Mouse (Mus musculus): ENCODE measurements around the gene Ly6c1. TPM values are rescaled to one million over a fixed set of nuclear protein-coding genes. Genes with fewer than 3 reads are reported as not detected.
"Not testable (repeated sequence)": the region's sequence is repeated elsewhere in the genome, so short reads cannot be mapped to it uniquely, and the experiment has no call there.

Gene Ly6c1
- polyA plus RNA-seq (2012; rRNA removed), result 174 and 251 TPM in 2 replicates

DNA sequence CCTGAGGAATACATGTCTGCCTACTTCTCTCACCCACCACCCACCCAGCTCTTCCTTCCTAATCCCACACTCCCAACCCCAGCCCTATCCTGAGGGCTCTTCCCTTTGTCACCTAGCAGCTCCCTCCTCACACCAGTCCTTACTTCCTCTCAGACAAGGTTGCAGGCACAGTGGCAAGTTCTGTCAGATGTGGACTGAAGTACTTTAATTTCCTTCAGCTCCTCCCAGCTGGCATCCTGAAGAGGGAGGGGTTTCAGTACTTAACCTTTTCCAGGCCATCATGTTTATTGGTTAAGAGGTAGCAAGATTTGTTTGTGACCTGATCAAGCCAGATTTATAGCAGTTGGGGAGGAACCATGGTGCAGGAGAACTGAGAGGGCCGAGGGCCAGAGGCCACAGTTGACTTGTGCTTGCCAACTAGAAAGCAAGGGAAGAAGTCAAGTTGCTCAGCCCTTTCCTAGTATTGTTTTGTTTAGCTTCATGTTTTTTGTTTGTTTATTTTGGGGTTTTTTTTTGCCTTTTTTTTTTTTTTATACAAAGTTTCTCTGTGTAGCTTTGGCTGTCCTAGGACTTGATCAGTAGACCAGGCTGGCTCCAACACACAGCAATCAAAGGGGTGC, at the start of gene Ly6c1:
Ly6c1 (minus strand) TSS at position 189 of the 620 bp plus-strand sequence.
- not testable (repeated sequence) for DNase-seq (ENCODE audit: extremely low spot score in 1 of 2, low spot score in 1 of 2)

- peak in 1 of 2 experiments; percentile 22 for DNase-seq (ENCODE audit: extremely low spot score in 1 of 2, low spot score in 1 of 2)
These were observed 39.4 kb upstream of the Ly6c1 start for GRCm38 (mm10) chr15:75088041-75088440.

DNA sequence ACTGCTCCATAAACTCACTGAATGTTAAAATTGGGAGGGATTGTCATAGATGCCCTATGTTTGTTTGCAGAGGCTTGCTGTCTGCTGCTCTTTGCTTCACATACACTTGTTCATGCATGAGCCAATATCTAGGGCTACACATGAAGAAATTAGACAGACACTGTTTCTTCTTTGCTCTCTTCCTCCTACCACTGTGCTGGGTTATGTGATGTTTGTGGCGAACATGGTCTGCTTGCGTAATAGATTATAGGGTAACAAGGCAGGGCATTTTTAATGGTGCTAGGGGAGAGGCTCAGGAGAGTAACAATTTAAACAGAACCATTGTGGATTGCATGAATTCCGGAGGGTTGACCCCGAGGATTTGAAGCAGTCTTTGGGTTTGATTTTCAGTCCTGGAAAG, 21.3 kb upstream of the Ly6c1 start:
- DNase-seq (ENCODE audit: extremely low spot score in 1 of 2, low spot score in 1 of 2), result no peak

GRCm38 (mm10) chr15:75062030-75062574, 13.5 kb upstream of the Ly6c1 start:
- DNase-seq (ENCODE audit: extremely low spot score in 1 of 2, low spot score in 1 of 2), result peak in 1 of 2 experiments; percentile 73

DNA sequence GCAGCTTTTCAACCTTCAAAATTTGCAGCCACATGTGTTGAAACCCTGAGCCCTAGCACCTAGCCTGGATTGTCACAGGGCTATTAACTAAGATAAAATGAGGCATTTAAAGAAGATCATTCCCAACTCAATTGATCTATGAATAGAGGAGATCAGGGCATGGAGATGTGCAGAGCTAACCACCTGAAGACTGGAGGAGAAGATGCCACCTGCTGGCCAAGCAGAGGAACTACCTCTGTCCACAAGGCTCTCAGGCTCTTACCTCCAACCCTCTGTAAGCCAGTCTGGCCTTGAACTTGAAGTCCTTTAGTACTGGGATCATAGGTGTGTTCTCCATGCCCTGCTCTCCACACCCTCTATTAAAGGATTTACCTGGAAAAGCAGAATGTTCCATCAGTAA, 11.9 kb upstream of the Ly6c1 start:
- DNase-seq (ENCODE audit: extremely low spot score in 1 of 2, low spot score in 1 of 2), result peak in 1 of 2 experiments; percentile 45

DNA sequence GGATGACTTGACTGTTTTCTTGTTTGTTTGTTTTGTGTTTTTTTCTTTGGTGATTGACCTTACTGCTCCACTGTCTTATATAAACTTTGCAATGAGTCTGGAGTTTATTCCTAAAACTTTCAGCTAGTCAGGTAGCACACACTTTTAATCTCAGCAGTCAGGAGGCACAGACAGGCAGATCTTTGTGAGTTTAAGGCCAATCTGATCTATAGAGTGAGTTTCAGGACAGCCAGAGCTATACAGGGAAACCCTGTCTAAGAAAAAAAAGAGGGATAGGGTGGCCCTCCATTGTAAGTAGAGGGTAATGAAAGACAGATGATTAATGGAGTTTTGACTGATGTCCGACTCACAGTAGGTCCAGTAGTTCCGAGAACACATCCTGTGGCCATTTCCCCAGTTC, 7.4 kb upstream of the Ly6c1 start:
- DNase-seq (ENCODE audit: extremely low spot score in 1 of 2, low spot score in 1 of 2), result no peak

DNA sequence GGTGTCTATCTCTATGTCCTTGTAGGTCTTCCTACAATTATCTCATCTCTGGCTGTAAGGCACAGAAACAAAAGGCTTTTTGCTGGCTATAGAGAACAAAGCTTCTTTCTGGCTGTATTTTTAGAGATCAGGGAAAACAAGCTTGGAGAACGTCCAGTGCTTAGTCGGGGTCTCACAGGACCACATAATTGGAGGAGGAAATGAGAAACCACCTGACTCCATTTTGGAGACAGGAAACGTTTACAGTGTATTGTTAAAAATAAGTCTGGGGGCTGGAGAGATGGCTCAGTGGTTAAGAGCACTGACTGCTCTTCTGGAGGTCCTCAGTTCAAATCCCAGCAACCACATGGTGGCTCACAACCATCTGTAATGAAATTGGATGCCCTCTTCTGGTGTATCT, 6.8 kb upstream of the Ly6c1 start:
- DNase-seq (ENCODE audit: extremely low spot score in 1 of 2, low spot score in 1 of 2), result not testable (repeated sequence)

- not testable (repeated sequence) for DNase-seq (ENCODE audit: extremely low spot score in 1 of 2, low spot score in 1 of 2)
These were observed 3.8 kb upstream of the Ly6c1 start for GRCm38 (mm10) chr15:75052414-75052813.

DNA sequence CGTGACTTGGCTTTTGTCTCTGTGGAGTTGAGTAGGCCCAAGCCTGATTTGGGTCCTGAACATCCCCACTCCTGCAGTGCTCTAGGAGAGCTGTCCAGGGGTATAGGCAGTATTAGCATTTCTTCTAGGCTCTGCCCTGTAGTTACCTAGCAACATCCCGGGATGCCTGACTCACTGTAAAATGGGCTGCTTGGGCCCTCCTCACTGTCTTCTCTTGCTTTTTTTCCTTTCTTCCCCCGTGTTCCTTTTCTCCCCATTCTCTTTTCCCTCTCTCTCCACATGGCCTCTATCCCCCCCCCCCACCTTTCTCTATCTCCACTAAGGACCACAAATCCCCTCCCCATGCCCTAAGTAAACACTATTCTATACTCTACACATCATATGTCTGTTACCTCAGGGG, 2.5 kb upstream of the Ly6c1 start:
- DNase-seq (ENCODE audit: extremely low spot score in 1 of 2, low spot score in 1 of 2), result not testable (repeated sequence)

- not testable (repeated sequence) for DNase-seq (ENCODE audit: extremely low spot score in 1 of 2, low spot score in 1 of 2)
These were observed 2.0 kb upstream of the Ly6c1 start for GRCm38 (mm10) chr15:75050593-75050992.

DNA sequence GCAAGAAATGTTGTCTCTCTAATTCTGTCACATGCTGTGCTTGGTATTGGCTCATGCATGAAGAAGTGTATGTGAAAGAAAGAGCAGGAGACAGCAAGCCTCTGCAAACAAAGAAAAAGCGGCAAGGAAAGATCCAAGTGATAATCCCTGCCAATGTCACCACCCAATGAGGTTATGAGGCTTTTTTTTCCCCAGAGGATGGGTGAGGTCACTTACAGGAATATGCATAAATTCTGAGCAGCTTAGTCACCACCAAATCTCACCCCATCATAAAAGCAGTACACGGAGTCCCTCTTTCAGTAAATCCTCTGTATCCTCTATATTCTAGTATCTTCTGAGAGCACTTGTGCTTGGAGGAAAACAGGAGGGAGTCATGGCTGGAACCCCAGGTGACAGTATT, 1.2 kb upstream of the Ly6c1 start:
- DNase-seq (ENCODE audit: extremely low spot score in 1 of 2, low spot score in 1 of 2), result not testable (repeated sequence)

- DNase-seq (ENCODE audit: extremely low spot score in 1 of 2, low spot score in 1 of 2), result not testable (repeated sequence)
These were observed 685 bp downstream of the Ly6c1 start for GRCm38 (mm10) chr15:75047970-75048320.

GRCm38 (mm10) chr15:75047313-75047969, 1.2 kb downstream of the Ly6c1 start:
- not testable (repeated sequence) for DNase-seq (ENCODE audit: extremely low spot score in 1 of 2, low spot score in 1 of 2)

DNA sequence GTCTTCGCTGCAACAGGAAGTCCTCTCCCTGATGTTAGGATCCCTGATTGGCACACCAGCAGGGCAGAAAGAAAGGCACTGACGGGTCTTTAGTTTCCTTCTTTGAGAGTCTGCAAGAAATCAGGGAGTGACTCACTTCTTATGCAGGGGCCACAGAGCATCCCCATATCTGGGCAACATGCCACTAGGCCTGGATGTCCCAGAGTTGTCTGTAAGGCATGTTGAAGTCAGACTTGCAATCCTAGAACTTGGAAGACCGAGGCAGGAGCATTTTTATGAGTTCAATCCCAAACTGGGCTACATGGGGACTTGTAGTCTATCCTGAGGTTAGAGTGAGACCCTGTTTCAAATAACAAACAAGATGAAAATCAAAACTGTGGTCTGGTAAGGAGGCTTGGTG, 3.1 kb downstream of the Ly6c1 start:
- DNase-seq (ENCODE audit: extremely low spot score in 1 of 2, low spot score in 1 of 2), result not testable (repeated sequence)

- not testable (repeated sequence) for DNase-seq (ENCODE audit: extremely low spot score in 1 of 2, low spot score in 1 of 2)
These were observed 27.4 kb downstream of the Ly6c1 start for GRCm38 (mm10) chr15:75021020-75021759.

DNA sequence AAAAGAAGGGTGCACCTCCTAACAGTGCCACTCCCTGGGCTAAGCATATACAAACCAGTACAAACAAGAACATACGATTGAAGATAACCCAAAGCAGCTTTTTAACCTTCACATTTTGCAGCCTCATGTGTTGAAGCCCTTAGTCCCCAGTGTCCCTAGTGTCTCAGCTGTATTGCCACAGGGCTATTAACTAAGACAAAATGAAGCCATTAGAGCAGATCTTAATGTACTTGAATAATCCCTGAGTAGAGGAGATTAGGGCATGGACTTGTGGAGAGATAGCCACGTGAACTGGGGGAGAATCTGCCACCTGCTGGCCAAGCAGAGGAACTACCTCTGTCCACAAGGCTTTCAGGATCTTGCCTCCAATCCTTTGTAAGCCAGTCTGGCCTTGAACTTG, 29.2 kb downstream of the Ly6c1 start:
- DNase-seq (ENCODE audit: extremely low spot score in 1 of 2, low spot score in 1 of 2), result peak in 1 of 2 experiments; percentile 11

Other genes with a start within 250 kb of the Ly6c1 start
- gene Gml2, start 229.8 kb downstream of the Ly6c1 start, polyA plus RNA-seq (2012; rRNA removed), result not detected in 2 replicates
- gene 2010109I03Rik, start 151.8 kb downstream of the Ly6c1 start, polyA plus RNA-seq (2012; rRNA removed), result 0.30 and 0.36 TPM in 2 replicates
- gene Ly6i, start 65.4 kb downstream of the Ly6c1 start, polyA plus RNA-seq (2012; rRNA removed), result not detected in 2 replicates
- 68.0 and 70.4 TPM in 2 replicates for gene Ly6a, start 50.8 kb downstream of the Ly6c1 start, polyA plus RNA-seq (2012; rRNA removed)
- 0.54 and 0.86 TPM in 2 replicates for gene Ly6c2, start 63.1 kb upstream of the Ly6c1 start, polyA plus RNA-seq (2012; rRNA removed)
- gene Ly6g, start 106.4 kb upstream of the Ly6c1 start, polyA plus RNA-seq (2012; rRNA removed), result not detected in 2 replicates
- gene BC025446, start 167.5 kb upstream of the Ly6c1 start, polyA plus RNA-seq (2012; rRNA removed), result not detected in 2 replicates
- gene Ly6f, start 219.6 kb upstream of the Ly6c1 start, polyA plus RNA-seq (2012; rRNA removed), result not detected in 2 replicates